Comparison of ENCODE assay signal across 17 mouse cellular contexts in genomic region chr8:75055673-75056072, GRCm38 (mm10).
"Had no signal": no experiment of that assay in that cellular context is flagged by ENCODE, and none has a peak within 500 bp of the region (broad histone marks: within the 10 kb centered on the region; RNA-seq: fewer than 3 reads in every experiment).

No protein-coding gene starts in this region.

- H3K27me3 ChIP-seq: lung, embryonic 15.5 days; neural tube, embryonic 12.5 days; neural tube, embryonic 15.5 days had no signal

- H3K9me3 ChIP-seq: lung, embryonic 15.5 days; neural tube, embryonic 12.5 days; neural tube, embryonic 15.5 days had no signal

- ATAC-seq: intestine, postnatal 0 days had no signal

- H3K4me3 ChIP-seq: left cerebral cortex, adult 2 months; lung, embryonic 15.5 days; neural tube, embryonic 12.5 days; neural tube, embryonic 15.5 days had no signal

- H3K27ac ChIP-seq: kidney, postnatal 0 days; left cerebral cortex, adult 2 months; liver, embryonic 14.5 days; lung, embryonic 15.5 days; macrophage; neural tube, embryonic 12.5 days; neural tube, embryonic 15.5 days had no signal

- DNase-seq: kidney, adult 2 months; kidney, postnatal 25 days; layer of hippocampus, postnatal 36 days; lung, adult 18-20 months; lung, postnatal 14 days; midbrain, embryonic 14.5 days; retina, postnatal 1 day; thymus, adult 18-20 months; thymus, postnatal 4 days had no signal

- H3K36me3 ChIP-seq: lung, embryonic 15.5 days had no signal

- H3K4me1 ChIP-seq: lung, embryonic 15.5 days; neural tube, embryonic 12.5 days; neural tube, embryonic 15.5 days had no signal
